Mouse (Mus musculus) yolk sac, embryonic 10.5 days (tissue): ENCODE results near the gene Brms1l.

Source experiments
- DNase-seq: peaks from one replicate; pipeline ENCODE4 v3.0.0-alpha.2; 2017; ENCODE audit warnings: low spot score

Brms1l gene

DNA sequence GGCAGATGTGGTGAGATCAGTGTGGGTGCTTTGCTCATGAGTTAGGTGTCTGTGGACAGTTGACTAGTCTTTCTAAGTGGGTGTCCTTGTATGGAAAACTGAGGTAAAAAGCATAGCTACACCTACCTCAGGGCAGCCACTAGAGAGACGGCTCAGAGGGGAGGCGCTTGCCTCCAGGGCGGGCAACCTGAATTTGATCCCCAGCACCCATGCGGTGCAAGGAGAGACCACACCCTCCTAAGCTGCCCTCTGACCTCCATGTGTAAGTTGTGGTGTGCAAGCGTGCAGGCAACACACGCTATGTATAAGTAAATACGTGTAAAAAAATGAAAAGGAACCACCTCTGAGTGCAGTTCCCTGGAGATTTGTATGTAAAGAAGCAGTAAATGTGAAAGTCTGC lies 24.5 kb downstream of the Brms1l start:
- no peak for DNase-seq

DNA sequence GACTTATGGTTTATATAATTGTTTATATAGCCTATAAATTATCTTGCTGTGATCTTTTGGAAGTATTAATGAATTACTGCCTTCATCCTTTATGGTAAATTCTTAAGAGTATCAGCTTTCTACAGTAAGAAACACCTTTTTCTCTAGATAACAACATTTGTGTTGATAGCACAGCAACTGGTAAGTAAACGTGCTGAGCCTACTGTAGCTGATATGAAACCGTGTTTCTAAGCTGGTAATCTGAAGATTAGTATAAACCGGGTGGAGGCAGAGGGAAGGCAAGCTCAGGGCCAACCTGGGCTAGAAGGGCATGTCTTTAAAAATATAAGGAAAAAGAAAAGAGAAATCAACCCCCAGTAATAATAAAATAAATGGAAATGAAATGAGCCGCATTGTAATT lies 31.6 kb downstream of the Brms1l start:
- DNase-seq, result no peak

DNA sequence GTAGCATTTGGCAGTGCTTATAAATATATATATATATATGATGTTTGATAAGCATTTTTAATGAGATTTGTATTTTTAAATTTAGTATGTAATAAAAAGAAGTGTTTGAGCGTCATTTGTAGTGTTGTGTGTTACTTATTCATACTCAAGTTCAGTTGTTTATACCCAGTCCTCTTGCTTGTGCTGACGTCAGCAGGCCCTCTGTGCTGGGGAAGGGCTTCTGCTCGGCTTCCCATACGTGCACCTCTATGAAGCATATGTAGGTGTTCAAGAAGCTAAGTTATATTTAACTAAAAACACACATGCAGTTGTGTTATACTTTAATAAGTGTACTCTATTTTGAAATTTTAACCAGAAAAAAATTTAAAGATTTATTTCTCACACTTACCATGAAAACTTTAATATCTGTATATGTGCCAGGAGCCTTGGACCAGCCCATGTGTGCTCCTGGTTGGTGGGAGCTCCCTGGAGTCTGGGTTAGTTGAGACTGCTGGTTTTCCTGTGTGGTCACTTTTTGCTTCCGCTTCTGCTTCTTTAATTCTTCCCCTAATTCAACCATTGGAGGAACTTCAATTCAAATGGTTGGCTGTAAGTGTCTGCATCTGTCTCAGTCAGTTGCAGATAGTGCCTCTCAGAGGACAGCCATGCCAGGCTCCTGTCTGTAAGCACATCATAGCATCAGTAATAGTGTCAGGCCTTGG lies 33.6 kb downstream of the Brms1l start:
- no peak for DNase-seq

DNA sequence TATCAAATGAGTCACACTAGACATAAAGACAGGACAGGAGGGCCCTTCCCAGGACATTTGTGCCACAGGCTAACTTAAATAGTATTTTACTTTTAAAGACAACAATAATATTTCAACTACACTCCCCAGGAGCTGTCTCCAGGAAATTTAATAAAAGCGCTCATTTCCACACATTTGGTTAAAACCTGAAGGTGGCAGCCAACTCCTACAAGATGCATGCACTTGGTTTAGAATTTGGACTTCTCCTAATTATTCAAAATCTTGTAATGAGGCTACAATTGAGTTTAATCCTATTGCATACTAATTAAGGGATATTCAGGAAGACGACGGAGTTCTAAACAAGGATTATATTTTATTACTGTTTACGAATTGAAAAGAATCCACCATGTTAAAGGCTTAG lies 49.3 kb downstream of the Brms1l start:
- no peak for DNase-seq

DNA sequence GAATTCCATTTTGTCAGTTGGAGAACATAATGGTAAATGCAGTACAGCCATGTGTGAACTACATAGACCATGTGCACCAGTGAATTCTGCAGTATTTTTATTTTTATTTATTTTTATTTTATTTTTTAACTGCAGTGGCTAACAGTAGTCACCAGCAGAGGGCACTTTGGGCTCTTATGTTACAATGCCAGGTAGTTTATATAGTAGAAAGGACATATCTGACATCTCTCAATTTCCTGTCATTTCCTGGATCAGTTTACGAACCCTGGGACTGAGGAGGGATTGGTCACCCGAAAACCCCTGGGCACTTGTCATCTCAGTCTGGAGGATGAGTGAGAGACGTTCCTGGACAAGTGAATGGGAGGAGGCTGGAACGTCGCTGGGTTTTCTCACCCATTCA lies 52.4 kb downstream of the Brms1l start:
- DNase-seq, result no peak

DNA sequence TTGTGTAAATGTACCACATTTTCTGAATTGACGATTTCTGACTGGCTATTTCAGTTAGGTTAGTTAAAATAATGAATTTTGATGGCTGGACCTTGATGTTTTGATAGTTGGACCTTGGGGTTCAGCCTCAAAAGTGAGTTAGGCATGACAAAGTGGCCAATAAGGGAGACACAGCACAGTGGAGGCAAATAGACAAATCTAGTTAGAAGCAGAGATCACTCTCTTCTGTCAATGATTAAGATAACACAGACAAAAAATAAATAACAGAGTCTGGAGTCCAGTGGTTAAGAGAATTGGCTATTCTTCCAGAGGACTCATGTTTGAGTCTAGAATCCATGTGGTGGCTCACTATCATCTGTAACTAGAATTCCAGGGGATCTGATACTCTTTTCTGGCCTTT lies 68.7 kb downstream of the Brms1l start:
- DNase-seq, result peak; percentile 31

DNA sequence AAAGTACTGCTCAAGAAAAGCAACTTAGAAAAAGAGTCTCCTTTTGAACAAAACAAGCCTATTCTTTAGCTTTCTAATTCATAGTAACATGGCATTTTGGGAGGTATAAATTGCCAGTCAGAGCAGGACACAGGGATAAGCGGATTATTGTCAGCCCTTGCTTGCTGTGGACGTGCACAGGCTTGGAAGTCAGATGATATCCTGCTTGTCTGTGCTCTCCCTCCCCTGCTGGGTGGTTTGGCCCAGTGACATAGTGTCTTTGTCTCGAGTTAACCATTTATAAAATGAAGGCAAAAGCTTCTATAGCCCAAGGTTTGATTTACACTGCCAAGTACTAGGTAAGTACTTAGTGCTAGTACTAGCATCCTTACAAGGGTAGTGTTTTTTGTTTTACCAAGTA lies 76.0 kb downstream of the Brms1l start:
- peak; percentile 45 for DNase-seq

DNA sequence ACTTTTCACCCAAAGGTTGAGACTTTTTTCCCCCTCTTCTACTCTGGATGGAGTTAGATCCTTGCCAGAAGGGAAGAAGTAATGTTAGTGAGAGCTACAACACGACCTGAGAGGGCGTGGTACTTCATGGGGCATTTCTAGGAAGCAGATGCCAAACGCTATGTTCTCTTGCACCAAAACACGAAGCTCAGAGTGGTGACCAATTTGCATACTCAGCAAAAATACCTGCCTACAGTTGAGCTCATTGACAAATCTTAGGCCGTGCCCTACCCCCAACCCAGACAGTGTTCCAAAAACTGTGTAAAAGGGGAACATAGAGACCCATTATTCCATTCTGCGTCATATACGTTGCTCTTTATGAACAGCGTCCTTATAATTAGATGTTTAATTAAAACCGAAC lies 77.1 kb downstream of the Brms1l start:
- no peak for DNase-seq

DNA sequence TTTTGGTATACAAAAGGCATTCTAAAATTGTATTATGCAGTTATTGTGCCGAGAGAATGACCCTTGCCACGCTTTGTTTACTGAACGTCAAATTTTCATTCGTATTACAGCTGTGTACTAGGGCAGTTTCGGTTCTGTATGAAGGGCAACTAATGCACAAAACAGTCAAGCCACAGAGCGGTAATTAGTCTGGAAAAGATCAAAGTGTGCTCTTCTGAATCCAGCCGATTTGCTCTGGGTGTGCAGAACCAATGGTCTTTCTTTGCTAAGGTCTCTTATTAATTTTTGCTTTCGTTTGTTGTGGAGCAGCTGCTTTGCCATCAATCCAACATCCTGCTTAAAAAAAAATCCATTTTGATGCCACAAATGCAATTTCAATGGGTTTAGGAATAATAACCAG lies 80.1 kb downstream of the Brms1l start:
- no peak for DNase-seq

DNA sequence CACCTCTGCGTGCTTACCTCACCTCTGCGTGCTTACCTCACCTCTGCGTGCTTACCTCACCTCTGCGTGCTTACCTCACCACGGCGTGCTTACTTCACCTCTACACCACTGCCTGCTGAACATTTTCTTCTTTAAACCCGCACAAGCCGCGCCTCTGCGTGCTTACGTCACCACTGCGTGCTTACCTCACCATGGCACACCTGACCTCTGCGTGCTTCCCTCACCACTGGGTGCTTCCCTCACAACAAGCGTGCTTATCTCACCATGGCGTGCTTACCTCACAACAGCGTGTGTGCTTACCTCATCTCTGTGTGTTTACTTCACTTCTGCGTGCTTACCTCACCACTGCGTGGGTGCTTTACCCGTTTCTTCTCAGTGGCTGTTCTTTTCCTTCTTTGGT lies 80.9 kb downstream of the Brms1l start:
- no peak for DNase-seq
